20 mouse cellular contexts compared by ENCODE assay signal in the genomic region with DNA sequence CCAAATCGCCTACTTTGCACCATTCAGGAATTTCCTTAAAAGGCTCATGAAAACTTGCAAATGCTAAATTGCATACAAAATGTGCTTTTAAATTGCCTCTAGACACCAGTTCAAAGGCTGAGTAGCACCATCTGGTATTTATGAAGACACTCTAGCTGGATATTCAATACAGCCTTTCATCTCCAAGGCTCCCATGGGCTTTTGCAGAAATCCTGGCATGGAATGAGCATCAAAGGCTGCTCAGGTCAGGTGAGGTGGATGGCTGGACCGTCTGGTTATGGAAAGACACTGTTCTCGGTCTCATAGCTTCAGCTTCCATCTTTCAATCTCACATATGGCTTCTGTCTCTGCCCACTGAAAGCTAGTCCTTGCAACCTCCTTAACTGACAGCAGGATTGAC.
DNase-seq lines count a peak whose midpoint lies in the region; ATAC-seq and TF ChIP-seq lines count a peak whose summit lies in the region.
"Had no signal": no experiment of that assay in that cellular context is flagged by ENCODE, and none has a peak within 500 bp of the region (broad histone marks: within the 10 kb centered on the region; RNA-seq: fewer than 3 reads in every experiment).

No protein-coding gene starts in this region.

- no peaks in the 10 kb centered on the region for H3K36me3 ChIP-seq in forebrain, postnatal 0 days (ENCODE audit: insufficient read depth)
- H3K36me3 ChIP-seq: embryonic facial prominence, embryonic 12.5 days; forebrain, embryonic 15.5 days; heart, embryonic 10.5 days; hindbrain, embryonic 13.5 days; intestine, embryonic 15.5 days had no signal

- no peak overlapping the region for H3K27ac ChIP-seq in forebrain, postnatal 0 days (ENCODE audit: low read depth, low read length)
- H3K27ac ChIP-seq: embryonic facial prominence, embryonic 12.5 days; forebrain, embryonic 15.5 days; gastrocnemius, adult 2 months; heart, embryonic 10.5 days; hindbrain, embryonic 13.5 days; intestine, embryonic 15.5 days had no signal

- no peaks in the 10 kb centered on the region for H3K27me3 ChIP-seq in forebrain, postnatal 0 days (ENCODE audit: insufficient read depth, low read length)
- H3K27me3 ChIP-seq: embryonic facial prominence, embryonic 12.5 days; forebrain, embryonic 15.5 days; hindbrain, embryonic 13.5 days; intestine, embryonic 15.5 days had no signal

- H3K4me3 ChIP-seq in forebrain, postnatal 0 days (ENCODE audit: low read depth, low read length): no peak overlapping the region
- H3K4me3 ChIP-seq: embryonic facial prominence, embryonic 12.5 days; forebrain, embryonic 15.5 days; gastrocnemius, adult 2 months; heart, embryonic 10.5 days; hindbrain, embryonic 13.5 days; intestine, embryonic 15.5 days had no signal

- H3K4me2 ChIP-seq in forebrain, postnatal 0 days (ENCODE audit: low read depth): no peak overlapping the region
- H3K4me2 ChIP-seq: embryonic facial prominence, embryonic 12.5 days; forebrain, embryonic 15.5 days; hindbrain, embryonic 13.5 days; intestine, embryonic 15.5 days had no signal

- no peak for ATAC-seq in forebrain, postnatal 0 days
- ATAC-seq: forebrain, embryonic 15.5 days; intestine, embryonic 15.5 days had no signal

- H3K9ac ChIP-seq in forebrain, postnatal 0 days: no peak overlapping the region
- H3K9ac ChIP-seq: embryonic facial prominence, embryonic 12.5 days; forebrain, embryonic 15.5 days; hindbrain, embryonic 13.5 days; intestine, embryonic 15.5 days had no signal

- no peaks in the 10 kb centered on the region for H3K4me1 ChIP-seq in forebrain, postnatal 0 days (ENCODE audit: insufficient read depth)
- H3K4me1 ChIP-seq: forebrain, embryonic 15.5 days; heart, embryonic 10.5 days; hindbrain, embryonic 13.5 days; intestine, embryonic 15.5 days had no signal

- no peaks in the 10 kb centered on the region for H3K9me3 ChIP-seq in forebrain, postnatal 0 days (ENCODE audit: low read length)
- H3K9me3 ChIP-seq: embryonic facial prominence, embryonic 12.5 days; forebrain, embryonic 15.5 days; heart, embryonic 10.5 days; hindbrain, embryonic 13.5 days; intestine, embryonic 15.5 days had no signal

- TF ChIP-seq POLR2A in brain, embryonic 14.5 days (IDR thresholded peaks at IDR 0.05; ENCODE audit: borderline replicate concordance, extremely low read depth, insufficient read depth, insufficient read length, poor library complexity, severe bottlenecking): no peak

- TF ChIP-seq CTCF in brain, embryonic 14.5 days (IDR thresholded peaks at IDR 0.05; ENCODE audit: borderline replicate concordance, extremely low read depth, insufficient read depth, insufficient read length): no peak
- no peak for TF ChIP-seq CTCF in forebrain, postnatal 0 days (IDR thresholded peaks at IDR 0.05; ENCODE audit: low read depth)

- peak; percentile 11 for DNase-seq in embryo, embryonic 10 days (ENCODE audit: low spot score)
- no peak for DNase-seq in embryo, embryonic 9.5 days (ENCODE audit: extremely low spot score)
- DNase-seq in brain, embryonic 14.5 days (ENCODE audit: low read depth): peak; percentile 35
- DNase-seq in embryo, embryonic 11 days: peak; percentile 28
- peak; percentile 10 for DNase-seq in mesoderm, embryonic 11.5 days (ENCODE audit: low read depth, low spot score)
- no peak for DNase-seq in forebrain, postnatal 0 days
- no peak for DNase-seq in lung, adult 18-20 months
- DNase-seq: adrenal gland, adult 2 months; adrenal gland, postnatal 25 days; cerebellum, adult 11-12 months; gastrocnemius, adult 2 months; gastrocnemius, postnatal 25 days; heart, postnatal 10 days; heart, postnatal 4 days; kidney, adult 18-20 months had no signal

- WGBS in forebrain, postnatal 0 days: 63% methylated on average over 3 of the region's 3 CpGs

Comparison
In these comparisons a context has a peak if more than half of its experiments do, and no peak if none do; other contexts are left out.
1. DNase-seq: peak in embryo, embryonic 10 days (single experiment), brain, embryonic 14.5 days (single experiment), embryo, embryonic 11 days (single experiment) and mesoderm, embryonic 11.5 days (single experiment); none in embryo, embryonic 9.5 days (single experiment), forebrain, postnatal 0 days (single experiment) and lung, adult 18-20 months (0 of 2).